Mouse (Mus musculus): Measurements from ENCODE around the gene S1pr5.
"Not testable (repeated sequence)": the region's sequence is repeated elsewhere in the genome, so short reads cannot be mapped to it uniquely, and the experiment has no call there.

Gene S1pr5

DNA sequence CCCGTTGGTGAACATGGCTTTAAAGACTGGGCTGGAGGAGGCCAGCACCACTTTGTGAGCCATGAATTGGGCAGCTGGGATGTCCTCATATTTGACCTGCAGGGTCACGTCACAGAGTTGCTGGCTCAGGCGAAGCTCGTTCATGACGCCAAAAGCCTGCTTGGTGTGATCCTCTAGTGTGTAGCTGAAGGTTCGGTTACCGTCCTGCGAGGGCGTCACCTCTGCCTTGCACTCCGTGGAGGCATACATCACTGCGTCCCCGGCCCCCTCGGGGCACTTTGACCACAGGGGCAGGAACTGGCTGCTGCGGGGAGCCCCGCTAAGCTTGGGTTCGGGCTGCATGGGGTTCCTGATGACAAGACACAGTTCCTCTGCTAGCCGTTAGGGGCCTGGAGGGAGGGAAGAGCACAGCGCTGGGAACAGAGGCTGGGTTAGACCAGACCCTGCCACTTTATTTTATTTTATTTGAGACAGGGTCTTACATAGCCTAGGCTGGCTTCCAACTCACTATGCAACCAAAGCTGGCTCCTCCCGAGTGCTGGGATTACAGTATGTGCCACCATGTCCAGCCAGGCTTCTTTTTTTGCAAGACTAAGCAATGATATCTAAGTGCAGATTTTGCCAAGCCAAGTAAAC lies 10.8 kb downstream of the S1pr5 start:
- DNase-seq (ENCODE audit: low spot score) = no peak

DNA sequence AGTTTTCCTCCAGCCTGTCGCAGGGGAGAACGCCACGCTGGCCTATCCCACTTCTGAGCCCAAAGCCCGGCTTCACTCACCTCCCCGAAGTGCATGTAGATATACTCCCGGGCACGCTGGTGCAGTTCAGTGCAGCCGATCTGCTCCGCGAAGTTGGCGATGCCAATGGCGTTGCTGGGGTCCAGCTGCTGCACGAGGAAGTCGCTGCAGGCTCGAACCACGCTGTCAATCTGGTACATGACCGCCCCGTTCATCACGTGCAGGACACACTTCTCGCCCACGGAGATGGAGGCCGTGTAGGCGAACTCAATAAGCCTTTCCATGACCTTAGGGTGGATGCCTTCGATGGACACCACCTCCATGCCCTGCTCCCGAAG lies 11.3 kb downstream of the S1pr5 start:
- no peak for DNase-seq (ENCODE audit: low spot score)

DNA sequence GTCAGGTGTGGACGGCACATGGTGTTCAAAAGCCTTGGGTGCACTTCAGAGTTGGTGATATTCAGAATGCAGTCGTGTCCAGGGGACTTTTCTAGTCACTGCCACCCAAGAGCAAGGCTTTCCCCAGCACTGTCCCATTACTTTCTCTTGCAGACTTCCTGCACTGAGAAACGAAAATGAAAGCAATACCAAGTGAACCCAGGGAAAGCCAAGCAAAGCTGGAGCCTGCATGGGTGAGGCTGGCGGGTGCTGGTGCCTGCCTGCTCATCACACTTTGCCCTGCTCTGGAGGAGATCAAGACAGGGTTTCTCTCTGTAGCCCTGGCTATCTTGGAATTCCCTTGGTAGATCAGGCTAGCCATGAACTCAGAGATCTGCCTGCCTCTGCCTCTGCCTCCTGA lies 12.9 kb downstream of the S1pr5 start:
- DNase-seq (ENCODE audit: low spot score) = no peak

DNA sequence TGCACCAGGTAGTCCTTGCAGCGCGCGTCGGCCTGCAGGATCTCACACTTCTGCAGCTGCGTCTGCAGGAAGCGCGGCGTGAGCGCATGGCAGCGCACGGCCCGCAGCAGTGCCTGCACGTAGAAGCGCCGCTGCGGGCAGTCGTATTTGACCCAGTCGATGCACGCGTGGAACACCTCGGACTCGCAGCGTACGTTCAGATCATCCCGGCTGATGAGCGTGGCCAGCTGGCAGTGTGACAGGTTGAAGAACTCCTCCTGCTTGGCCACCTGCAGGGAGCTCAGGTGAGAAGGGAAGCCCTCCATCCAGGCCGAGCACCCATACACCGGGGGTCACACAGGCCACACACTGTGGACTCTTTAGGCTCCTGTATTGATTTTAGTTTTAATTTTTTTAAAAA lies 14.4 kb downstream of the S1pr5 start:
- DNase-seq (ENCODE audit: low spot score) = no peak

DNA sequence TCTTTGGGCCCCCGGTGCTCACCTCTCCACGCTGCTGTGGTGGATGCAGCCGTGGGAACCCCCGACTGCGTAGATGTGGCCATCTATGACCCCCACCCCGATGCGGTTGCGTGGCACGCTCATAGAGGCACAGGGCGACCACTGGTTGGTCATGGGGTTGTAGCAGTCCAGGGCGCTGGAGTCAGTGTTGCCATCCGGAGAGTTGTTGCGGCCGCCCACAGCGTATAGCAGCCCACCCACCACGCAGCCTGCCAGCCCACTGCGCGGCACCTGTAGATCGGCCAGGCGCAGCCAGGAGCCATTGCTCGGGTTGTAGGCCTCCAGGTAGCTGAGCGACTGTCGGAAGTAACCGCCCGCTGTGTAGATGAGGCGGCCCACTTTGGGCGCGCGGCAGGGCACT lies 14.9 kb downstream of the S1pr5 start:
- no peak for DNase-seq (ENCODE audit: low spot score)

DNA sequence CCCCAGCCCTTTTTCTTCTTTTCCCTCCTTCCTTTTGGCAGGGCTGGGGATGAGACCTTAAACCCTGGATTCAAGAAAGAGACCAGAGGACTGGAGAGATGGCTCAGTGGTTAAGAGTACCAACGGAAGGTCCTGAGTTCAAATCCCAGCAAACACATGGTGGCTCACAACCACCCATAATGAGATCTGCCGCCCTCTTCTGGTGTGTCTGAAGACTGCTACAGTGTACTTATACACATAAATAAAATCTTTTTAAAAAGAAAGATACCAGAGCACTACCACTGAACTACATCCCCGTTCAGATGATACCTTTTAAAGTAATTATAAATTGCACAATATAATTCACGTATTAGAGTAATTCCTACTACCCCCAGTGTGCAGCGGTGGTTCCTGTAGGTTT lies 15.4 kb downstream of the S1pr5 start:
- DNase-seq (ENCODE audit: low spot score) = no peak

DNA sequence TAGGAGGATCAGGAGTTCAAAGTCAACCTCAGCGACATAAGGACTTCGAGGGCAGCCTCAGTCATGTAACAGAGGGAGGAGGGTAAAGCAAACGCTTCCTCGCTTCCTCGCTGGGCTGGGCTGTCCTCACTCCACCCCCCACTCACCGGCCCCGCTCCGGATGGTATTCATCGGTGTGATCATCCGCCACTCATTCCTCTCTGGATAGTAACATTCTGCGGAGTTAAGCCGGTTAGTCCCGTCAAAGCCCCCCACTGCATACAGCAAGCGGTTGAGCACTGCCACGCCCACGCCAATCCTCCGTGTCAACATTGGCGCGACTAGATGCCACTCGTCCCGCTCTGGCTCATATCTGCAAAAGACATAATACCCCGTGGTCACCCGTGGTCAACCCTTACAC lies 16.7 kb downstream of the S1pr5 start:
- DNase-seq (ENCODE audit: low spot score) = no peak

DNA sequence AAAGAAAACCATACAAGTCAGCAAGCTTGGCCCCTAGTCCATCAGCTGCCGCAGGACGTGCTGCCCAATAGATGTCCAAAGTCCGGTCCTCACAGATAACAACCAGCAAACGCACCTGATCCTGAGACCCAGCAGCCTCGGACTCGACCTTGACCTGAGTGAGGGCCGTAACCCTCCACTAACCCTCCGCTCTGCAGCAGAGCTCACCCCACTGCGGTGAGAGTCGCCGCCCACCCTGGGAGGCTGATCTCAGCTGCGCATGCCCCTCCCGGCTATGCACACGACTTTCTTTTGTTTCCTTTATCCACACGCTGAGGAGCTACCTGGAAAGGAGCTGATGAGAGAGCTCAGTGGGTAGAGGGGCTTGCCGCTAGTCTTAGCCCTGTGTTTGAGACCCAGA lies 20.9 kb downstream of the S1pr5 start:
- no peak for DNase-seq (ENCODE audit: low spot score)

DNA sequence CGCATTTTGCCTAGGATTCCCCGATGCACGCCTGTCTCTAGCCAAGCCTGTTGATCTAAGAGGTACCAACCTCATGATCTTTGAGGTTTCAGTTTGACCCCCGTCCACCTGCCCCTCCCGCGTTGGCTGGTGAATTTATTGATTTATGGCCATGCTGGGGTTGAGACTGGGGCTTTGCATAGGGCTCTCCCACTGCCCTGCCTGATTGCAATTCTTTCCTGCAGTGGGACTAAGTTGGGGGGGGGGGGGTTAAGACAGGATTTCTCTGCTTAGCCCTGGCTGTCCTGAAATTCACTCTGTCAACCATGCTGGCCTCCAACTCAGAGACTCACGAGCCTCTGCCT lies 22.9 kb downstream of the S1pr5 start:
- no peak for DNase-seq (ENCODE audit: low spot score)

DNA sequence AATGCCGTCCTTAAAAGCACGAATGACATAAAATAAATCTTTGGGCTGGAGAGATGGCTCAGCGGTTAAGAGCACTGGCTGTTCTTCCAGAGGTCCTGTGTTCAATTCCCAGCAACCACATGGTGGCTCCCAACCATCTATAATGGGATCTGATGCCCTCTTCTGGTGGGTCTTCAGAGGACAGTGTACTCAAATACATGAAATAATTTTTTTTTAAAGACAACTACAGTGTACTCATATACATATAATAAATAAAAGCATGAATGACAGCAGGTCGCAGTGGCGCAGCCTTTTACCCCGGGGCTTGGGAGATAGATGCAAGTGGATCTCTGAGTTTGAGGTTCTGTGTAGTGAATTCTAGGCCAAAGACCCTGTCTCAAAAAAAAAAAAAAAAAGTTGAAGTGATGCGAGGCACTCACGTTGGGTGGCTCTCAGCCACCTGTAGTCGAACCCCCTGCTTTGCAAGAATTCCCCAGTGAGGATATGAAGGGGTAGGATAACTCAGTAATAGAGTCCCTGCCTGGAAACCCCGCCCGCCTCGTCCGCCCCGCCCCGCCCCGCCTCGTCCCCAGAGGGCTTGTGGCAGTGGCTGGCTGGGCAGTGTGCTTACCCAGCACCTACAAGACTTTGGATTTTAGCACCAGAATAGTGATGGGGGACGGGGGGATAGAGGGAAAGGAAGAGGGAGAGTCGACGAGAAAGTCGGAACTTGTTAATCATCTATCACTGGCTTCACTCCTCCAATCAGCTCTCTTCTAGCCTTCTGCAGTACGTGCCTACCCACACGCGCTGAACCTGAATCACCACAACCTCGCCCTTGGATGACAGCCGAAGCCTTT lies 23.4 kb downstream of the S1pr5 start:
- DNase-seq (ENCODE audit: low spot score) = no peak

DNA sequence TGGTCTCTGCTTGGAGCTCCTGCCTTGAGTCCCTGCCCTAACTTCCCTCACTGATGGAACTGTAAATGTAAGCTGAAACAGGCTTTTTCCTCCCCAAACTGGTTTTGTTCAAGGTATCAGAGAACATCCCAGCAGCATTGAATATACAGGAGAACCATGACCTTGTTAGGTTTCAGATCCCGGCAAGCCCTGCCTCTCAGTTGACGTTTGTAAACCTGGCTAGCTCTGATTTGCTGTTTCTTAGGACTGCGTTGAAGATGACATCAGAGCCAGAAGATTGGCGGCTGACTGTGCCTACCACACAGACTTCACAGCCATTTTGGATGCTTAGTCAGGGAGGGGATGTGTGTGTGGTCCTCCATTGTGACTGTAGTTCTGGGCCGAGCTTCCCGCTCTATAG lies 24.3 kb downstream of the S1pr5 start:
- no peak for DNase-seq (ENCODE audit: low spot score)

DNA sequence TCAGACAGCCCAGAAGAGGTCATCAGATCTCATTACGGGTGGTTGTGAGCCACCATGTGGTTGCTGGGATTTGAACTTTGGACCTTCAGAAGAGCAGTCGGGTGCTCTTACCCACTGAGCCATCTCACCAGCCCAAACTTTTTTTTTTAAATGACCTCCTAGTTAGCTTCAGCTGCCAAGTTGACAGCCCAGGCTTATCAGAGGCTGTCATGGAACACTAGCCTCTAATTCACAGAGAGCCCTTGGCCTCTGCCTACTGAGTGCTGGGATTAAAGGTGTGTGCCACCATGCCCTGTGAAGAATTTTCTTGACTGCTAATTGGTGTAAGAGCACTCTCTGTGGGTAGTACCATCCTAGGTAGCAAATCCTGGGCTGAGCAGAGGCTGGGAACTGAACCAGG lies 24.8 kb downstream of the S1pr5 start:
- DNase-seq (ENCODE audit: low spot score) = not testable (repeated sequence)

DNA sequence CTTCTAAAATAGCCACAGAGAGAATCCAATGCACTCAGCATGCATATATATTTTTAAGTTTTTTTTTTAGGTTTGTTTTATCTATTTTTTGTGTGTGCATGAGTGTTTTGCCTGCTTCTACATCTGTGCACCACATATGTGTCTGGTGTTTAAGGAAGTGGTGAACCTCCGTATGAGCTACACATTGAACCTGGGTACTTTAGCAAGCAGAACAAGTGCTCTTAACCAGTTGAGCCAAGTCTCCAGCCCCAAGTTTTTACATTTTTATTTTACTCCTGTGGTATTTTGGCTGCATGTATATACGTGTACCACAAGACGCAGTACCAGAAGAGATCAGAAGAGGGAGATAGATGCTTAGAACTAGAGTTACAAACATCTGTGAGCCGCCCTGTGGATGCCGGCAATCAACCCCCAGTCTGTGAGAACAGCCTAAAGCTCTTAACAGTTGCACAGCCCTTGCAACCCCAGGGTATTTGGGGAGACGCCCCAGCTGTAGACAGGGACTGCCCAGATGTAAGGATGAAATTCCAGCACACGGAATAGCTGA lies 26.8 kb downstream of the S1pr5 start:
- no peak for DNase-seq (ENCODE audit: low spot score)

DNA sequence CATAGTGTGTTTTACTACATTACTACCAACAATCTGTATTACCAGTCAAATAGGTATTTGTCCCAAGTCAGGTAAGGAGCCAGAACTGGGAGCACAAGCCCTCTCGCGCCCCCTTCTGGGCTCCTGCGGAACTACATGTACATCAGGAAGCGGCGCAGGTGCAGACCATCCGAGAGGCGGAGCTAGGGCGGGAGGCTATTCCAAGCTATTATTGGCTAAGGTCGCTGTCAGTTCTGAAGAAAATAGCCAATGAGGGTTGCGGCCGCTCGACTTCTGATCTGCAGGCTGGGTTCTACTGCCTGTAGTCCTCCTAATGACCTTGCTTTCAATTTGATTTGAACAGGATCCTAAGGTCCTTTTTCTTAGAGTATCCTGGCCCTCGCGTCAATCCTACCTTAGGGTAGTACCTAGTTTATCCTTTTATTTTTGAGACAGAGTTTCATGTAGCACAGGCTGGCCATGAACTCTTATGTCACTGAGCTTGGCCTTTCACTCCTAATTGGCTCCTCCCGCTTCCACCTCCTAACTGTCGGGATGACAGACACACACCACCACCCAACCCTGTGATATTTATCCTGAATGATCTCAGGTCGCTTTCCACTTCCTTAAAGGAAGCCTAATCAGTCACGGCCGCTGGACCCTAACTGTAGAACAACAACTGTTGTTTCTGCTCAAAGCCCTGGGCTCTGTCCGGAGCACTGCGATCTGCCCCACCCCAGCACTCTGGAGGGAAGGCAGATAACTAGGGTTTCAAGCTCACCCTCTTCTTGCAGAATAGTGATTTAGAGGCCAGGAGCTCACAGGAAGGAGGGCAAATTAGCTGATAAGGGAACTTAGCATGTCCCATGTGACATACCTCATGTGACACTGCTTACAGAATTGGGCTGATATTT lies 27.5 kb downstream of the S1pr5 start:
- peak; percentile 90 for DNase-seq (ENCODE audit: low spot score)

DNA sequence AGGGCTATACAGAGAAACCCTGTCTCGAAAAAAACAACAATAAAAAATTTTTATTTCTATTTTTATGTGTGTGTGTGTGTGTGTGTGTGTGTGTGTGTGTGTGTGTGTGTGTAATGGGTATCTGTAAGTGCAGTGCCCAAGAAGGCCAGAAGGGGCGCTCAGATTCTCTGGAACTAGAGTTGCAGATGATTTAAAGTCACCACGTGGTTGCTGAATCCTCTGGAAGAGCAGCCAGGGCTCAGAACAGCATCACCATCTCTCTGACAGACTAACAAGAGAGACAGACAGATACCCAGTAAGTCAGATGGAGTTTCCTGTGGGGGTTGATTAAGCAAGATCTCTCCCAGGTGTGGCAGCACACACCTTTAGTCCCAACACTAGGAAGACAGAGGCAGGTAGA lies 28.4 kb downstream of the S1pr5 start:
- DNase-seq (ENCODE audit: low spot score) = no peak

DNA sequence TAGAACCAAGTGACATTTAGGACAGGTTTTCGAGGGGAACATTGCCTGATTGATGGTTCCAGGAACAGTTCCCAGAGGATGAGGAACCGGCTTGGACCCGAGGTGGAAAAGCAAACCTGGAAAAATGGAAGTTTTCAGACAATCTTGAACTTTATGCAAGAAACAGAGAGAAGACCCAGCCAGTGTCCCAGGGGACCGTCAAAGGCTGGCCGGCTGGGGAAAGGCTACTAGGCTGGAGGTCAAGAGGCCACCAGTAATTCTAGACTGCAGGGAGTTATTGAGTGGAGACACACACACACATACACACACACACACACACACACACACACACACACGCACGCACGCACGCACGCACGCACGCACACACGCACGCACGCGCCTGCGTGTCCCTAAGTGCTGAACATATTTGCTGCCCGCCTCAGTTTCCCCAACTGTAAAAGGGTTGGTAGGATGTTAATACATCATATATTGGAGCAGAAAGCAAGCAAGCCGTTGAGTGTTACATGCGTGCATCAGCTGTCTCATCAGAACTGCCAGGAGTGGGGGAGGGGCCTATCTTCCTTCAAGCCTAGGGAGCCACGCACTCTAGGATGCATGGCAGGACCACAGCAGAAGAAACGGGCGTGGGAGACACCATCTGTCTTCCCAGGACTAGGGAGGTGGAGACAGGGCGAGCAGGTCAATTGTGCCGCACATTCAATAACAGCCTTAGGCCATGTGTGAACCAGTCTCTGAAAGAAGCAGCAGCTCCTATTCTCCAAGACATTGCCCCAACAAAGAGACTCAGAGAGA lies 32.0 kb downstream of the S1pr5 start:
- DNase-seq (ENCODE audit: low spot score) = no peak

DNA sequence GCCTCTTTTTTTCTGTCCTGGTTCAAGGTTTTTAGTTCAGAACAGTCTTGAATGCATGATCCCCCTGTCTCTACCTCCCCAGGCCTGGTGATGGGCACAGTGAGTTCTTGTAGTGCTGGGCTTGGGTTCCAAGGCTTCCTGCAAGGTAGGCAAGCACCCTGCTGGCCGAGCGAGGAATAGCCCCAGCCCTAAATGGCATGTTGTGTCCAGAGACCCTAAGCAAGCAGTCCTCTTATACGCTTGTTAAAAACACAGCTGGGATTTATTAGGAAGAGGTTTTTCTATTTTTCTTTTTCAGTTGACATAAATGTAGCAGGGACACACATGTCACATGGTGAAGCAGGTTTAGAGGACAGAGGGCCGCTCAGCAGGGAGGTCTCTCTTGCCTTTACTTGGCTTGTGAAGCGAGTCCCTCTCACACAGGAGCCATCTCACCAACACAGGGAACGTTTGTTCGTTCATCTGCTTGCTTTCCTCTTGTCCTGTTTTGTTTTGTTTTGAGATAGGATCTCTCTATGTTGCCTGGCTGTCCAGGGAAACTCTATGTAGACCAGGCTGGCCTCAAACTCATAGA lies 34.5 kb downstream of the S1pr5 start:
- DNase-seq (ENCODE audit: low spot score) = no peak

DNA sequence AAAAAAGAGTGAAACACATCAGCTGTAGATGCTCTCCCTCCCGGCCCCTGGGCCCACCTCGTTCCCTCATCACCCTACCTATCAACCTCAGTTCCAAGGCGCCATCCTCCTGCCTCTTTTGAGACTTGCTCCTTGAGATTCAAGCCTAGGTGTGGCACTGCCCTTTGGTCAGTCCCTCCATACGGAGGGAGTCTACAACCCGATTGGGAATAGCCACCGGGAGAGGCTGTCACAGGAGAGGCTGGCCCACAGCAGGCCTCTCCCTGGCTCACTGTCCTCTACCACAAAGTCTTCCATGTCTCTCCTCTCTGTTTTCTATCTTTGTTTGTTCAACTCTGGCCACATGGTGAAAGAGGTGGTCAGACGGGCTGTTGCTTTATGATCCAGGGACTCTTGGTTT lies 36.6 kb downstream of the S1pr5 start:
- DNase-seq (ENCODE audit: low spot score) = no peak

DNA sequence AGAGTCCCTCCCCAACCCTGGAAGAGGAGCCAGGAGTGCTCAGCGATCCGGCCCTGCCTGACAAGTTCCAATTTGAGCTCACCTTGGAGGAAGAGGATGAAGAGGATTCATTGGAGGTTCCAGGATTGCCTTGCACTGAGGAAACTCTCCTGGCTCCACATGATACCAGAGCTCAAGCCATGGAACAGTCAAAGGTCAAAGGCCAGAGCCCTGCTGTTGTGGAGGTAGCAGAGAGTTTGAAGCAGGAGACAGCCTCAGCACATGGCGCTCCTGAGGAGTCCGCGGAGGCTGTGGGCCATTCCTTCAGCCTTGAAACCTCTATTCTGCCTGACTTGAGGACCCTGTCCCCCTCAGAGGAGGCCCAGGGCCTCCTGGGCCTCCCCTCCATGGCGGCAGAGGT lies 37.4 kb downstream of the S1pr5 start:
- no peak for DNase-seq (ENCODE audit: low spot score)

DNA sequence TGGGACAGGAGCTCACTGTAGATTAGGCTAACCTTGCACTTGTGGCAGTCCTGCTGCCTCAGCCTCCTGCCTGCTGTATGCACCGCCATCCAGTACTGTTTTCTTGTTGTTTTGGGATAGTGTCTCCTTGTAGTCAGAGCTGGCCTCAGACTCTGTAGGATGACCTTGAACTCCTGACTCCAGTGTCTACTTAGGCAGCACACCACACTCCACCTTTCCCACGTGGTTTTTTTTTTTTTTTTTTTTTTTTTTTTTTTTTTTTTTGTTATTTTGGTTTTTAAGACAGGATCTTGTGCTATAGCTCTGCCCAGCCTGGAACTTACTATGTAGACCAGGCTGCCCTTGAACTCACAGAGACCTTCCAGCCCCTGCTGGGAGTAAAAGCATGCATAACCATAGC lies 39.6 kb downstream of the S1pr5 start:
- DNase-seq (ENCODE audit: low spot score) = no peak

DNA sequence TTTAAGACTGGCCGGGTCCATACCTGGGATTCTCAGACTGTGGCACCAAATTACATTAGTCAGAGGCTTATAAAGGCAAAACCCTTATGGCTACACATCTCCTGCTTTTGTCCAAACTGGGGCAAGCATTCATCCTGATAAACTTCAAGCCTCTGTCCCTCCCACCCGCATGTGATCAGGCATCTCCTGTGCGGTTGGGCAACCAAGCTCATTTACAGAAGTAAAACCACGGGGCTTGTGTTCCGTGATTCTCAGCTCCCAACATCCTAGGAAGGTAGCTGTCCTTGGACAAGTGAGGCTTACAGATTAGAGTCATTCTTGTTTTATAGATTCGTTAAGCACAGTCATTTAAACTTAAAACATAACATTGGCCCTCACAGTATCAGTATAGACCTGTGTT lies 41.4 kb downstream of the S1pr5 start:
- no peak for DNase-seq (ENCODE audit: low spot score)
